Mouse (Mus musculus) frontal cortex, postnatal 25 days (tissue): ENCODE measurements around the gene Gm13271.
A peak's percentile ranks its signal among the peaks of the same experiment; 100 is the strongest.
"Not testable (repeated sequence)": the region's sequence is repeated elsewhere in the genome, so short reads cannot be mapped to it uniquely, and the experiment has no call there.

ENCODE experiments used
- DNase-seq, 2 experiments: peaks; one replicate each; pipeline ENCODE4 v3.0.0; 2022; ENCODE audit warnings: low spot score in 2 of 2

Gene Gm13271

DNA sequence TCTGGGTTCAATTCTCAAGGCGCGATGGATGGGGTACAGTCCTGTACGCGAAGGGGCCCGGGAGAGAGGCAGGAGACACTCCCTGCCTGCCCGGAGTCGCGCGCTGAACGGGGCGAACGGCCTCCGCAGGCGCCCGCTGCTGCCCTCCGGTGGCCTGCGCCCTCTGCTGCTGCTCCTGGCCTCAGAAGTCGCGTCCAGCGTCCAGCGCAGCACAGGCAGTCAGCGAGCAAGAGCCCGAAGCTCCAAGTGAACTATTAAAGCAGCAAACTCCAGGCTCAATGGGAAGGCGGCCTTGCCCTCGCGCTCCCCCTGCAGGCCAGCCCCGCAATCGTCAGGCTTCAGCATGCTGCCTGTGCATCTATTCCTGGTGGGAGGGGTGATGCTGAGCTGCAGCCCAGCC is 5.8 kb downstream of the Gm13271 start:
- DNase-seq, result peak in 1 of 2 experiments; percentile 24

- peak; percentile 74 to 75 for DNase-seq
These were observed 7.1 kb downstream of the Gm13271 start for GRCm38 (mm10) chr4:88761776-88762175.

DNA sequence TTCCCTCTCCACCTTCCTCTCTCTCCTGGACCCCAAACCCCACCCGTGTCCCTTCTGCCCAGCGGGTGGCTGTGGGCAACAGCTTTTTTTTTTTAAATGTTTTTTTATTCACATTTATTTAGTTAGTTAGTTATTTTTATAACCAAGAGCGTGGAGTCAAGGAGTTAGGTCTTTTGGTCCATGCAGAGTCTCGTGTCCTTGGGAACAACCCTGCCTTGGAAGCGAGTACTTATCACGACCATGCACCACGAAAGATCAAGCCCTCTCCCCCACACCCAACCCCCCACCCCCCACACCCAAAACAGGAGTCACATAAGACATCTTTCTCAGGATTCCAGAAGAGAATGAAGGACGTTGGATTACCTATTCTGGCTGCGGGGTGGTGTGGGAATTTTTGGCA is 7.7 kb downstream of the Gm13271 start:
- not testable (repeated sequence) for DNase-seq

- not testable (repeated sequence) for DNase-seq
These were observed 8.8 kb downstream of the Gm13271 start for GRCm38 (mm10) chr4:88763384-88764018.

DNA sequence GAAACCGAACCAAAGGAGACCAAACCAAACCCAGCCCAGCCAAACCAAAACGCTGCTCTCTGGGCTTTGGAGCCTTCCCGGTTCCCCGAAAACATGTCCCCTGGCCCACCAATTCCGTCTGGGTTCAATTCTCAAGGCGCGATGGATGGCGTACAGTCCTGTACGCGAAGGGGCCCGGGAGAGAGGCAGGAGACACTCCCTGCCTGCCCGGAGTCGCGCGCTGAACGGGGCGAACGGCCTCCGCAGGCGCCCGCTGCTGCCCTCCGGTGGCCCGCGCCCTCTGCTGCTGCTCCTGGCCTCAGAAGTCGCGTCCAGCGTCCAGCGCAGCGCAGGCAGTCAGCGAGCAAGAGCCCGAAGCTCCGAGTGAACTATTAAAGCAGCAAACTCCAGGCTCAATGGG is 18.9 kb downstream of the Gm13271 start, which contains the start of gene Gm13290:
TSS of gene Gm13290 (plus strand) at position 301 of the 400 bp plus-strand sequence.
- not testable (repeated sequence) for DNase-seq

DNA sequence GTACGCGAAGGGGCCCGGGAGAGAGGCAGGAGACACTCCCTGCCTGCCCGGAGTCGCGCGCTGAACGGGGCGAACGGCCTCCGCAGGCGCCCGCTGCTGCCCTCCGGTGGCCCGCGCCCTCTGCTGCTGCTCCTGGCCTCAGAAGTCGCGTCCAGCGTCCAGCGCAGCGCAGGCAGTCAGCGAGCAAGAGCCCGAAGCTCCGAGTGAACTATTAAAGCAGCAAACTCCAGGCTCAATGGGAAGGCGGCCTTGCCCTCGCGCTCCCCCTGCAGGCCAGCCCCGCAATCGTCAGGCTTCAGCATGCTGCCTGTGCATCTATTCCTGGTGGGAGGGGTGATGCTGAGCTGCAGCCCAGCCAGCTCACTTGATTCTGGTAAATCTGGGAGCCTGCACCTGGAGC is 22.0 kb downstream of the Gm13271 start, which contains the start of gene Gm13289:
TSS of gene Gm13289 (plus strand) at position 301 of the 400 bp plus-strand sequence.
- not testable (repeated sequence) for DNase-seq

- DNase-seq, result not testable (repeated sequence)
These were observed 24.9 kb downstream of the Gm13271 start, which contains the start of gene Gm13272 for GRCm38 (mm10) chr4:88779550-88779949. Gene Gm13272, plus strand, starts transcription at chr4:88779850.

DNA sequence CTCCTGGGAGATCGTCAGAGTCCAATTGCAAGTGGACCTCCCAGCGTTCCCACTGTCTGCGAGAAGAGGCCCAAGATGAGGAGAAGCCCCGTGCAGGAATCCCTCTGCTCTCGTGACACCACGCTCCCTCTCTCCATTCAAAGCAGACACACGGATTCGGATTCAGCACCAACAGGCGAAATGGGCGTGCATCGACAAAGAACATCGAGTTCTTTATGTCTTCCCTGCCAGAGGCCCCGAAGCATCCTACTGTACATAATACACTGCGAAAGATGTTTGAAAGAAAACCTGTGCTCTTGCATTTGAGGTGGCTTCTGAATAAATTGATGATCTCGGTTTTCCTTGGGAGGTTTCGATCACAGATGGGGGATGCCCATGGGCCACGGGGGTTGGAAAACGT is 25.7 kb downstream of the Gm13271 start:
- DNase-seq, result not testable (repeated sequence)

DNA sequence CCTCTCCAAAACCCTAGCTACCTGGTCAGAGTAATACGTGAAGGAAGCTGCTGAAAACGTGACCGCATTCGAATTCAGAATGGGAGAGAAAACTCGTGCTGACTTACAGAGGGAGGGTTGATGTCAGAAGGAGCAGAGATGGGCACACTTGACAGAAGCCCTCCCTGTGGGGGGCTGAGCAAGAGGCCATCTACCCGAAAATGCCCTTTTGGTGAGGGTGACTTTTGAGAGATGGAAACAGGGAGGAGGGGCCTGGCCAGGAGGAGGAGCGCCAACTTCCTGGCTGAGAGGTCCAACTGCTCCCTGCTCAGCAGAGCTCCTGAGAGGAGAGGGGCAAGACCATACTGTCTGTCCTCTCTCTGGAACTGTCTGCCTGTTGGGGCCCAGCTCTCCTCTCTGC is 27.2 kb downstream of the Gm13271 start, which contains the start of gene Ifnz:
TSS of gene Ifnz (plus strand) at position 301 of the 400 bp plus-strand sequence.
- not testable (repeated sequence) for DNase-seq

DNA sequence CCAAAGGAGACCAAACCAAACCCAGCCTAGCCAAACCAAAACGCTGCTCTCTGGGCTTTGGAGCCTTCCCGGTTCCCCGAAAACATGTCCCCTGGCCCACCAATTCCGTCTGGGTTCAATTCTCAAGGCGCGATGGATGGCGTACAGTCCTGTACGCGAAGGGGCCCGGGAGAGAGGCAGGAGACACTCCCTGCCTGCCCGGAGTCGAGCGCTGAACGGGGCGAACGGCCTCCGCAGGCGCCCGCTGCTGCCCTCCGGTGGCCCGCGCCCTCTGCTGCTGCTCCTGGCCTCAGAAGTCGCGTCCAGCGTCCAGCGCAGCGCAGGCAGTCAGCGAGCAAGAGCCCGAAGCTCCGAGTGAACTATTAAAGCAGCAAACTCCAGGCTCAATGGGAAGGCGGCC is 27.7 kb downstream of the Gm13271 start:
- DNase-seq, result not testable (repeated sequence)

- not testable (repeated sequence) for DNase-seq
These were observed 30.7 kb downstream of the Gm13271 start, which contains the start of gene Gm13276 for GRCm38 (mm10) chr4:88785409-88785808. Gene Gm13276, plus strand, starts transcription at chr4:88785709.

DNA sequence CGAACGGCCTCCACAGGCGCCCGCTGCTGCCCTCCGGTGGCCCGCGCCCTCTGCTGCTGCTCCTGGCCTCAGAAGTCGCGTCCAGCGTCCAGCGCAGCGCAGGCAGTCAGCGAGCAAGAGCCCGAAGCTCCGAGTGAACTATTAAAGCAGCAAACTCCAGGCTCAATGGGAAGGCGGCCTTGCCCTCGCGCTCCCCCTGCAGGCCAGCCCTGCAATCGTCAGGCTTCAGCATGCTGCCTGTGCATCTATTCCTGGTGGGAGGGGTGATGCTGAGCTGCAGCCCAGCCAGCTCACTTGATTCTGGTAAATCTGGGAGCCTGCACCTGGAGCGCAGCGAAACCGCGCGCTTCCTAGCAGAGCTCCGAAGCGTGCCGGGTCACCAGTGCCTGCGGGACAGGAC is 33.7 kb downstream of the Gm13271 start, which contains the start of gene Gm13277:
TSS of gene Gm13277 (plus strand) at position 231 of the 400 bp plus-strand sequence.
- DNase-seq, result peak; percentile 31 to 52

GRCm38 (mm10) chr4:88791250-88791649 is 36.6 kb downstream of the Gm13271 start, which contains the start of gene Gm13278:
Gene Gm13278, plus strand, starts transcription at chr4:88791550.
- not testable (repeated sequence) for DNase-seq

GRCm38 (mm10) chr4:88793936-88794675 is 39.4 kb downstream of the Gm13271 start, which contains the start of gene Gm13275:
Gene Gm13275, plus strand, starts transcription at chr4:88794487.
- DNase-seq, result peak; percentile 74 to 76

- not testable (repeated sequence) for DNase-seq
These were observed 42.4 kb downstream of the Gm13271 start, which contains the start of gene Gm13279 for GRCm38 (mm10) chr4:88797097-88797496. Gene Gm13279, plus strand, starts transcription at chr4:88797397.

DNA sequence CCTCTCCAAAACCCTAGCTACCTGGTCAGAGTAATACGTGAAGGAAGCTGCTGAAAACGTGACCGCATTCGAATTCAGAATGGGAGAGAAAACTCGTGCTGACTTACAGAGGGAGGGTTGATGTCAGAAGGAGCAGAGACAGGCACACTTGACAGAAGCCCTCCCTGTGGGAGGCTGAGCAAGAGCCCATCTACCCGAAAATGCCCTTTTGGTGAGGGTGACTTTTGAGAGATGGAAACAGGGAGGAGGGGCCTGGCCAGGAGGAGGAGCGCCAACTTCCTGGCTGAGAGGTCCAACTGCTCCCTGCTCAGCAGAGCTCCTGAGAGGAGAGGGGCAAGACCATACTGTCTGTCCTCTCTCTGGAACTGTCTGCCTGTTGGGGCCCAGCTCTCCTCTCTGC is 44.7 kb downstream of the Gm13271 start, which contains the start of gene Gm13285:
TSS of gene Gm13285 (plus strand) at position 301 of the 400 bp plus-strand sequence.
- DNase-seq, result not testable (repeated sequence)

DNA sequence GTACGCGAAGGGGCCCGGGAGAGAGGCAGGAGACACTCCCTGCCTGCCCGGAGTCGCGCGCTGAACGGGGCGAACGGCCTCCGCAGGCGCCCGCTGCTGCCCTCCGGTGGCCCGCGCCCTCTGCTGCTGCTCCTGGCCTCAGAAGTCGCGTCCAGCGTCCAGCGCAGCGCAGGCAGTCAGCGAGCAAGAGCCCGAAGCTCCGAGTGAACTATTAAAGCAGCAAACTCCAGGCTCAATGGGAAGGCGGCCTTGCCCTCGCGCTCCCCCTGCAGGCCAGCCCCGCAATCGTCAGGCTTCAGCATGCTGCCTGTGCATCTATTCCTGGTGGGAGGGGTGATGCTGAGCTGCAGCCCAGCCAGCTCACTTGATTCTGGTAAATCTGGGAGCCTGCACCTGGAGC is 48.3 kb downstream of the Gm13271 start, which contains the start of gene Gm13287:
TSS of gene Gm13287 (plus strand) at position 301 of the 400 bp plus-strand sequence.
- DNase-seq, result not testable (repeated sequence)
